Mouse (Mus musculus): ENCODE data around the gene Psap.

Psap gene

DNA sequence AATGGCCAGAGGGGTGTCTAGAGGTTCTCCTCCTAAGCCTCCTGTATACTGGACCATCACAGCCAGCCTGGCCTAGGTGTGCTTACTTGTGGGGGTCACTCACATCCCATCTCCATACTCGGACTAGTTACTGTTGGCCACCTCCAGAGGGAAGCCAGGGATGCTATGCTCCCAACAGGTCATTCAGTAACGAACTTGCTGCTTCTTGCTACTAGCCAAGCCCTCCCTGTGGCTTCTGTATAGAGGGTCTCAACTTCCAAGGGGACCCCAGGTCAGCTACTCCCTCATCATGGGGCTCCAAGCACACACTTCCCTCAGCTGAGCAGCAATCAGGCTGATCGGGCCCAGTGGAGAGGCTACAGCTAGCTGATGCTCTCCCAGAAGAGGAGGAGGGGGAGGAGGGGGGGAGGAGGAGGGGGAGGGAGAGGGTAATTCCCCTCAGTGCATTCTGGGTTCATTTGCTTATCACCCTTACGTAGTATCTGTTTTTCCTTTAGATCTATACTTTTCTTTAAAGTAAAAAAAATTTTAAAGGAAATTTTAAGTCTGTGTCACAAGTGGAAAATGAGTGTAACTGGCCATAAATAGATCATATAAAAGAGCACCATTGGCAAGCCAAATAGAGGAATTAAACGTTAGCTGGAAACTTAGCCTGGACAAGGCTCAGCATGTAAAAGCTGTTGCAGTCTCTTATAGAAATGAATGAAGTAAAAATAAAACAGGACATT, 72.8 kb downstream of the Psap start:
- no peak for DNase-seq

GRCm38 (mm10) chr10:60350805-60351167, 73.4 kb downstream of the Psap start:
- DNase-seq, result peak; percentile 95 to 96

- no peak for DNase-seq
These were observed 73.8 kb downstream of the Psap start for GRCm38 (mm10) chr10:60351248-60351647.

DNA sequence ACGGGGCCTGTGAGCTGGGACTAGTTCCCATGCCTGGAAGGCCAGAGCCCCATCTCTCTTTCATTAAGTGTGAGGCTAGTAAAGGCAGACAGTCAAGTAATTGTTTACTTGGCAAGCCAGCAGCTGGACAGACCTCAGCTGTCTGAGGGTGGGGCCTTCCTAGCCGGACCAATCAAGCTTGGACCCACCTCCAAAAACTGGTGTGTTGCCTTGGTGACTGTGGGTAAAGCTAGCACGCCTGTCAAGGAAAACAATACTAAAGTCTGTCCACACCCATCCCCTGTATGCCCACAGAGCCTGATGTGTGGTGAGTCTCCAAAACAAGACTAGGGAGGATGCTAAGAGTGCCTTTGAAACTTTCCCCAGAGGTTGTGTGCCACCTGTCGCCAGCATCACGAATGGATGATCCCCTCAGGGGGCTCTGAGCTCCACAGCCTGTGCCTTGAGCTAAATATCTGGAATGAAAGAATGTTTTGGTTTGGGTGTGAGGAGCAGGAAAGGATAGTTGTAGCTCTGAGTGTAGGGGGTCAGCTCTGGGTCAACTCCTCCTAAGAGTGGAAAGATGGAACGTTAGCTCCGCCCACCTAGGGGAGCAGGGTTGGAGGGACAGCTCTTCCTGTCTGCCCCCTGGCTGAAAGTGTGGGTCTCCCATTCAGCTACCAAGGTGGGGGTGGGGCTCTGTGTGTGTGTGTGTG, 74.5 kb downstream of the Psap start:
- peak; percentile 63 to 87 for DNase-seq
